Mouse (Mus musculus) hindbrain, postnatal 0 days (tissue): ENCODE data around the gene Snx10. TPM values are rescaled to one million over a fixed set of nuclear protein-coding genes. Genes with fewer than 3 reads are reported as not detected.

ENCODE experiments used
- ATAC-seq: fragments of 200-750 bp; cut with Nextera tagmentation; 2 replicates; pipeline ENCODE4 v1.8.0; 2017; ENCODE audit warnings: mild to moderate bottlenecking, moderate TSS enrichment, moderate library complexity
- DNase-seq: peaks from one replicate; pipeline ENCODE4 v3.0.0-alpha.2; 2015; ENCODE audit warnings: low spot score
- H3K27ac ChIP-seq: fragments of 300-500 bp; sonication (generic); 2 replicates; pipeline ENCODE4 v1.5.1; 2014; ENCODE audit warnings: mild to moderate bottlenecking
- H3K27me3 ChIP-seq: fragments of 300-500 bp; sonication (generic); 2 replicates; pipeline ENCODE4 v1.6.1; 2014; ENCODE audit warnings: low read length, mixed read lengths; ENCODE audit not compliant: insufficient read depth
- H3K36me3 ChIP-seq: fragments of 300-500 bp; sonication (generic); 2 replicates; pipeline ENCODE4 v1.6.1; 2014; ENCODE audit warnings: low read length, mixed read lengths; ENCODE audit not compliant: insufficient read depth
- H3K4me1 ChIP-seq: fragments of 300-500 bp; sonication (generic); 2 replicates; pipeline ENCODE4 v1.6.1; 2014; ENCODE audit warnings: antibody characterized with exemption, low read length, mixed read lengths; ENCODE audit not compliant: insufficient read depth
- H3K4me2 ChIP-seq: fragments of 300-500 bp; sonication (generic); 2 replicates; pipeline ENCODE4 v1.6.1; 2014; ENCODE audit warnings: low read depth, mild to moderate bottlenecking, low read length, moderate library complexity, mixed read lengths
- H3K4me3 ChIP-seq: fragments of 300-500 bp; sonication (generic); 2 replicates; pipeline ENCODE4 v1.5.1; 2014; ENCODE audit warnings: low read length
- H3K9ac ChIP-seq: fragments of 300-500 bp; sonication (generic); replicated peaks from 2 replicates; pipeline ENCODE4 v1.6.1; 2014; ENCODE audit warnings: mild to moderate bottlenecking, low read length, moderate library complexity, mixed read lengths
- H3K9me3 ChIP-seq: fragments of 300-500 bp; sonication (generic); 2 replicates; pipeline ENCODE4 v1.6.1; 2016; ENCODE audit warnings: low read length, mixed read lengths
- CTCF ChIP-seq: IDR thresholded peaks from 2 replicates; pipeline ENCODE4 v1.5.1; 2016; ENCODE audit warnings: antibody characterized with exemption, control low read depth, low read depth
- WGBS: fragments of 180-500 bp; shearing (Covaris S2); extraction: QIAGEN DNeasy Blood & Tissue Kit; methylation state at CpG from one replicate; pipeline ENCODE4 v1.1.7; 2014; 5-methylcytosine and 5-hydroxymethylcytosine counted together
- polyA plus RNA-seq: library from polyadenylated mRNA; unstranded; fragments of >200 nt; fragmentation: Nextera tagmentation; extraction: Ambion mirVana; gene quantifications from 2 replicates; pipeline ENCODE4 v1.2.1, GENCODE M21; 2015
- total RNA-seq: library from RNA; depleted of rRNA; stranded (reverse); fragments of >200 nt; gene quantifications from 2 replicates; pipeline ENCODE4 v1.2.3, GENCODE M21; 2014

Gene Snx10
- total and polyA plus RNA-seq, 2 experiments from 2014 or later = 45.5 to 75.2 TPM

DNA sequence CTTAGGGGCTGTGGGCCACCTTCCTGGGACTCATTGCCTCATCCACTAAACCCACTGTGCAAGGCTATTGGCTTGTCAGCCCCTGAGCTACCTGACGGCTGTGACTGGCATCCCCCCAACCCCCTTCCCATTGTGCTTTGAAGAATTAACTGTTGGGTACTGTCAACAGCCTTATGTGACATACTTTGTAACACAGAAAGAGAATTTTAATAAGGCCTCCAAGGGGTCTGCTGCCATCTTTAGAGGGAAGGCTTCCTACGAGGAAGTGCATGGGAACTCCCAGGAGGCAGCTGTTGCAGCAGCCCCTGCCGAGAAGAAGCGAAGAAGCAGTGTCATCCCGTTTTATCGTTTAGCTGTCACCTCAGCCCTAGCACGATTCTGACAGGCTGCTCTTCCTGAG, 83.1 kb downstream of the Snx10 start:
- H3K27ac ChIP-seq = no peak overlapping the region
- DNase-seq (no peak), ATAC-seq (no peak)
- H3K36me3 ChIP-seq = no peaks in the 10 kb centered on the region
- no peak overlapping the region for H3K9ac ChIP-seq
- 14% methylated on average over 7 of the region's 7 CpGs for WGBS
- H3K4me1 ChIP-seq = no peaks in the 10 kb centered on the region
- TF ChIP-seq CTCF = no peak
- no peak overlapping the region for H3K4me3 ChIP-seq
- no peaks in the 10 kb centered on the region for H3K9me3 ChIP-seq
- no peak overlapping the region for H3K4me2 ChIP-seq
- H3K27me3 ChIP-seq = no peaks in the 10 kb centered on the region

DNA sequence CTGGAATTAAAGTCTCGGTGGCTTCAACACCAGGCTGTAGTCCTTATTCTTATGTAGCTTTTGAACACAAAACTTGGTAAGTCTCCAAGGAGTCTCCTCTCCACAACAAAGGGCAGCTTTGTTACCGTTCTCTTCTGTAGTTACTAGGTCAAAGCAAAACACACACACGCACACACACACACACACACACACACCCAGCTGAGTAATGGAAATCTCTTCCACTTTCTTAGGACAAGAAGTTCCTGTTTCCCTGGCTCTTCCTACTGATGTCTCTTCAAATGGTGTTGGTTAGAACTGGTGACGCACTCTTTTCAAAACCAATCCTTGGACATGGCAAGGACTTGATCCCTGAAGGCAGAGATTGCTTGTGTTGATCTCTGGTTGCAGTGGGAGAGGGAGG, 87.9 kb downstream of the Snx10 start:
- peak overlapping the region; percentile 85 for H3K27ac ChIP-seq
- ATAC-seq (no peak), DNase-seq (no peak)
- no peak overlapping the region for H3K9ac ChIP-seq
- 77% methylated on average over 4 of the region's 4 CpGs for WGBS
- no peaks in the 10 kb centered on the region for H3K9me3 ChIP-seq
- H3K27me3 ChIP-seq = no peaks in the 10 kb centered on the region
- no peak for TF ChIP-seq CTCF
- H3K4me2 ChIP-seq = no peak overlapping the region
- H3K4me1 ChIP-seq = 0 out of 2 replicates have a peak, but pooled peaks cover 2% of the 10 kb centered on the region
- no peaks in the 10 kb centered on the region for H3K36me3 ChIP-seq
- no peak overlapping the region for H3K4me3 ChIP-seq

DNA sequence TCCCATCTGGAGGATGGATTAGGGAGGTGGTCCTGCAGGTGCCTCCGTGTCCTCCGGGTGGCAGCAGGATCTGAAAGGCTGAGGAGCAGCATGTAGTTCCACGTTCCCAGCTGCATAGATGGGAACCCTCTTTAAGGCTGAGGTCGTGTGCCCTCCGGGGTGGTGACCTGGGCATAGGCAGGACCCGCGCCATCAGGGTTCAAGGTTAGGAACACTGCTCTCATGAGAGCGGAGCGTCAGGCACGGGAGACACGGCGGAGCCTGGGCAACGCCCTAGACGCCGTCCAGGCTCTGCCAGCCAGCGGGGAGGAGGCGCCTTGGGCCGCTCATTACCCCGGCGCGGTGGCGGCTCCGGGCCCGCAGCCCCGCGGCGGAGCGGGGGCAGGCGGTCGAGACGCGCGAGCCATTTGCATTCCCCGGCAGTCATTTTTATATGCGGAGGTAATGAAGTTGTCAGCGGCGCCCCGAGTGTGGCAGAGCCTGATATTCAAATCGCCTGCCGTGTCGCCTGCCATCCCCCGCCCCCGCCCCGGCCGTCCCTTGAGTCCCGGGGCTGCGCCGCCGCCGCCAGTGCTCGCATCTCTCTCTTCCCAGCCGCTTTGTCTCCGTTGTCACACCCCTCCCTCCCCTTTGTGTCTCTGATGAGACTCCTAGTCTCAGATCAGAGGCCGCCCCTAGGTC, 88.8 kb downstream of the Snx10 start:
- DNase-seq (peak; percentile 80), ATAC-seq (peak; percentile 91)
- under 1% methylated on average over 54 of the region's 54 CpGs for WGBS
- peak; percentile 85 for TF ChIP-seq CTCF
- H3K4me3 ChIP-seq = peak overlapping the region; percentile 47
- H3K27me3 ChIP-seq = no peaks in the 10 kb centered on the region
- H3K9ac ChIP-seq = peak overlapping the region; percentile 71
- H3K27ac ChIP-seq = peak overlapping the region; percentile 85
- H3K9me3 ChIP-seq = no peaks in the 10 kb centered on the region
- H3K36me3 ChIP-seq = no peaks in the 10 kb centered on the region
- H3K4me1 ChIP-seq = 0 out of 2 replicates have a peak, but pooled peaks cover 2% of the 10 kb centered on the region
- H3K4me2 ChIP-seq = peak overlapping the region; percentile 89

DNA sequence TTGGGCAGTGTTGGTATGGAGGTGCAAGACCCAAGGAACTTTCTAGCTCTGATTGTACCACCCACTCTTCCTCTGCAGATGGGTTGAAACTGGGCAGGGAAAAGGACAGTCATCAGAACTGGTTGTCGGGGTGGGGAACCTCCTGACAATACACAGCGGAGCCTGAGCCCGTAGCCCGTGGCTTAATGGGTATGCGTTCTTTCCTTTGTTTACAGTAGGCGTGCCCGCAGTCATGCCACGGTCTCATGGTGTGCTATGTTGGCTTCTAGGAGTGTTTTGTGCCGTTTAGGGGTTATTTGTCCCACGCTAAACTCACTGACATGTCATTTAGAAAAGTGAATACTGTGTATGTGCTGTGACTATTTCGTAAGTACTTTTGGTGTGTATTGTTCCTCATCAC, 90.0 kb downstream of the Snx10 start:
- Histone ChIP-seq H3K27ac (peak overlapping the region; percentile 2; the same call in 1 of the 2 replicates), H3K9me3 (no peaks in the 10 kb centered on the region), H3K27me3 (no peaks in the 10 kb centered on the region), H3K9ac (no peak overlapping the region), H3K4me1 (0 out of 2 replicates have a peak, but pooled peaks cover 2% of the 10 kb centered on the region), H3K36me3 (no peaks in the 10 kb centered on the region), H3K4me2 (no peak overlapping the region), H3K4me3 (no peak overlapping the region)
- ATAC-seq = no peak
- DNase-seq = no peak
- no peak for TF ChIP-seq CTCF
- 32% methylated on average over 11 of the region's 11 CpGs for WGBS

DNA sequence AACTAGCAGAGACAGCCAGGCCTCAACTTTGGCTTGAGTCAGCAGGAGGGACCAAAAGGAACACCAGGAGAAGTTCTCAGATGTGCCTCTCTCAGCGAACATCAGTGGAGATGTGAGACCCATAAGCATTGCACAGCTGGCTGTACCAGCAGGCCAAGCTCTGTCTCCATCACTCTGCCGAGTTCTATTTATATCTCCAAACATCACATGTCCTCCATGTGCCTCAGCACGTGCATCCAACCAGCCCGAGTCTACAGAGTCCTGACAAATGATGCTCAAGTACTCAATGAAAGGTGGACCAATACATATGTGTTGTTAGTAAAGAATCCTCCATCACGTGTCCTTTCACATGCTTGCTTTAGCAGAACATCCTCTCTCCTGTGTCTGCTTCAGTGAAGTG, 103.1 kb downstream of the Snx10 start:
- H3K4me2 ChIP-seq = no peak overlapping the region
- H3K36me3 ChIP-seq = no peaks in the 10 kb centered on the region
- WGBS = 87% methylated on average over 5 of the region's 5 CpGs
- H3K9me3 ChIP-seq = no peaks in the 10 kb centered on the region
- TF ChIP-seq CTCF = no peak
- H3K4me1 ChIP-seq = no peaks in the 10 kb centered on the region
- no peaks in the 10 kb centered on the region for H3K27me3 ChIP-seq
- H3K4me3 ChIP-seq = no peak overlapping the region
- ATAC-seq (no peak), DNase-seq (no peak)
- H3K27ac ChIP-seq = no peak overlapping the region
- H3K9ac ChIP-seq = no peak overlapping the region

DNA sequence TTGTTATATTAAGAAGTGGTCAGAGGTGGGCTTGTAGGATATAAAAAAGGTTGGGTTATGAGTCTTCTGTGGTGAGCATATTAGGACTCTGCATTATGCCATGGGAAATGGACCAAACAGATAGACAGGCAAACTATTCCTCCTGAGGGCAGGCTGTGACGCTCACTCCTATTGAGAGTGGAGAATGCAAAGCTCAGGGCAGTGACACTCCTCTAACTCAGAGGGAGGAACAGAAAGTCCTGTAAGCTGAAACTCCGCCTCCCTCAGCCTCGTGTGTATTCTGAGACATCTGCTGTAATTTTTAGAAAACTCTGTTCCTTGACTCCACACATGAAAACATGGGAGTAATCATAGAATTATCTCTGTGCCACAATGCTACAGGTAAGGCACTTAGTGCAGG, 106.0 kb downstream of the Snx10 start:
- H3K9ac ChIP-seq = no peak overlapping the region
- no peak for DNase-seq
- H3K27ac ChIP-seq = no peak overlapping the region
- H3K27me3 ChIP-seq = no peaks in the 10 kb centered on the region
- H3K36me3 ChIP-seq = no peaks in the 10 kb centered on the region
- H3K4me3 ChIP-seq = no peak overlapping the region
- no peaks in the 10 kb centered on the region for H3K4me1 ChIP-seq
- ATAC-seq = no peak
- 58% methylated on average over 3 of the region's 3 CpGs for WGBS
- no peaks in the 10 kb centered on the region for H3K9me3 ChIP-seq
- H3K4me2 ChIP-seq = no peak overlapping the region
- TF ChIP-seq CTCF = no peak

DNA sequence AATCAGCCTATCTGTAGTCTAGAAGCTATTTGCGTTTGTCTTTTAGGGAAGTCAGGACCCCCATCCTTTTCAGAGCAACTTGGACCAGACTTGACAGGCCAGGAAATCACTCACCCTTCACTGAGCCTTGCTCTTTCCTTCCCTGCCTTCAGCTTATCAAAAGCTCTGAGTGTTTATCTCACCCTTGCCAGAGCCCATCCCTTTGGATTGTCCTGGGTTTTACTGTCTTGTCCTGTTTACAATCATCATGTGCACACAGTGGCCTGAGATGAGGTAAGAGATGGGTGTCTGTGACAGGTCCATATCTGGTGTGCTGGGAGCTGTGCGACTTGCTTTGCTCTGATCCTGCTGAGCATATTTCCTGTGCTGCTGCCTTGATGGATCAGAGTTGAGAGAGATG, 106.5 kb downstream of the Snx10 start:
- Histone ChIP-seq H3K9ac (no peak overlapping the region), H3K9me3 (no peaks in the 10 kb centered on the region), H3K27me3 (no peaks in the 10 kb centered on the region), H3K4me3 (no peak overlapping the region), H3K27ac (no peak overlapping the region), H3K4me1 (no peaks in the 10 kb centered on the region), H3K4me2 (no peak overlapping the region), H3K36me3 (no peaks in the 10 kb centered on the region)
- 82% methylated on average over 2 of the region's 2 CpGs for WGBS
- DNase-seq = no peak
- no peak for TF ChIP-seq CTCF
- ATAC-seq = no peak
